Mouse (Mus musculus) megakaryocyte-erythroid progenitor cell, adult 5-6 weeks (primary cell): ENCODE results near the gene Nol10. TPM values are rescaled to one million over a fixed set of nuclear protein-coding genes. Genes with fewer than 3 reads are reported as not detected.
A peak's percentile ranks its signal among the peaks of the same experiment; 100 is the strongest.

ENCODE experiments used
- ATAC-seq: replicated peaks from 2 replicates; pipeline ENCODE4 v1.8.0; 2016; ENCODE audit warnings: mild to moderate bottlenecking, inconsistent platforms; ENCODE audit not compliant: severe bottlenecking, poor library complexity, low FRiP score, low TSS enrichment
- total RNA-seq, 2 experiments: library from RNA; stranded (forward) in 1 of 2; stranded (reverse) in 1 of 2; fragments of 200-1000, 215-1000 nt in 1 of 2; fragments of >200 nt in 1 of 2; fragmentation: Nextera tagmentation in 1 of 2; gene quantifications; 2 replicates each; pipeline ENCODE4 v1.2.3; 2014 to 2017

The Nol10 gene
- total RNA-seq (2014; fragmentation: Nextera tagmentation) (38.0 and 45.9 TPM in 2 replicates), total RNA-seq (2017) (22.6 and 27.1 TPM in 2 replicates)

GRCm38 (mm10) chr12:17348048-17349036 lies at the start of gene Nol10:
Nol10 (plus strand) TSS chr12:17348458.
- ATAC-seq = peak; percentile 97

GRCm38 (mm10) chr12:17299902-17300301 lies 48.4 kb upstream of the Nol10 start:
- ATAC-seq = no peak

DNA sequence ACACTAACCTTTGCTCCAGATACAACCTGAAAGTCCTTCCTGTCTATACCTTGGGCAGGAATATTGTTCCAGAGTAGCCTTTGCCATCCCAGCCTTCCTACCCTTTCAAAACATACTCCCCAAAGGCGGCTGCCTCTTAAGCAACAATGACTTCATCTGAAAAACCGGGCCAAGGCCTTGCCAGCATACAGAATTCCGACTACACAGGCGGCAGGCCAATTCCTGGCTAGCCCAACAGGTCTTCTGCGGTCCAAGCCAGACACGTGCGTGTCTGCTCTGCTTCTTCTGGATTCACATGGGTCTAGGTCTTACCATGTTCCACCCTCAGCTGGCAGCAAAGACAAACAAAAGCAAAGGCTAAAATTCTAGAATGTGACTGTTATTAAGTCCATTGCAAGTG lies 42.8 kb upstream of the Nol10 start:
- ATAC-seq = no peak

- ATAC-seq = no peak
These were observed 40.0 kb upstream of the Nol10 start for GRCm38 (mm10) chr12:17308246-17308645.

GRCm38 (mm10) chr12:17310852-17311839 lies 37.1 kb upstream of the Nol10 start:
- no peak for ATAC-seq

DNA sequence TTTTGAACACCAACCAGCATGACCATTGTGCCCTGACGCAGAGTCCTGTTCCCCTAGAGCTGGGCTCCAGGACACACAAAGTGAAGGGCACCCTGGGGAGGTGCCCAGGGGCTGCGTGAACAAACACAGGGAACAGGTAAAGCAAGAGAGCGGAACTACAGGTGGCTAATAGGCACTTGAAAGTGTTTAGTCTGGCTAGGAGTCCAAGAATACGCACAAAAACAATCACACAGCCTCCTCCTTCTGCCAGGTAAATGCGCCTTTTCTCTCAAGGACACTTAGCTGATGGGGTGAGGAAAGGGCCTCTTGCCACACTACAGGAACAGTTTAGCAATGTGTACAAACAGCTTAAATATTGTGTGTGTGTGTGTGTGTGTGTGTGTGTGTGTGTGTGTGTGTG lies 32.2 kb upstream of the Nol10 start:
- ATAC-seq = no peak

GRCm38 (mm10) chr12:17317970-17318369 lies 30.3 kb upstream of the Nol10 start:
- no peak for ATAC-seq

- ATAC-seq = no peak
These were observed 29.8 kb upstream of the Nol10 start for GRCm38 (mm10) chr12:17318453-17318852.

GRCm38 (mm10) chr12:17324549-17325470 lies 23.4 kb upstream of the Nol10 start:
- no peak for ATAC-seq

- no peak for ATAC-seq
These were observed 19.0 kb upstream of the Nol10 start, which contains the start of gene Atp6v1c2 for GRCm38 (mm10) chr12:17329259-17329658. Atp6v1c2 (minus strand) TSS chr12:17329359.

DNA sequence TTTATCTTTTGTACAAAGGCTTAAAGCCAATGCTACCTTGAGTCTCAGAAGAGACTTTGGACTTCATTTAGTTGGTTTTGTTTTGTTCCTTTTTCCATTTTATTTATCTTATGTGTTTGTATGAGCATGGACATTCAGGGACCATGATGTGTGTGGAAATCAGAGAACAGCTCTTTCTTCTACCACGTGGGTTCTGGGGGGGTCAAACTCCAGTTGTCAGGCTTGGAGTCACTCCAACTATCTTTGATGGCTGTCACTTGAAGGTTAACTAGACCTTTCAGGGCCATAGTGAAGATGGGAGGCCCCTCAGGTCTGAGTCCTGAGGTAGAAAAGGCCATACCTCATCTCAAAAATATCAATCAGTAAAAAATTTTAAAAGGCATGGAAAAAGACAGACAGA lies 14.8 kb upstream of the Nol10 start:
- ATAC-seq = no peak

DNA sequence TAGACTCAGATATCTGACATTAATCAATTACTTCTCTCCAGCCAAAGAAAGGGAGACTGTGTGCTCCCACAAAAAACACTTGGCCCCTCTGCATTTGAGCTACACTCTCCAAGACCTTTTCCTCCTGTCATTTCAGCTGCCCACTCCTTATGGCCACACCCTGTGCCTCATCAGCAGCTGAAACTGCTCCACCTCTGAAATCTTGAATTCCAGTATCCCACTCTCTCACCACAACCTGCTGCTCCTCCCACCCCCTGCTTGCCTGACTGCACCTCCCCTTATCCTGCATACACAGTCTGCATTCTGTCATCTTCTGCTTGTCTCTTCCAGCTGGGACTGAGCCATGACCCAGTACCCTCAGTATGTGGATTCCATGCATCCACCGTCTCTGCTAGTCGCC lies 9.9 kb upstream of the Nol10 start:
- no peak for ATAC-seq

- ATAC-seq = peak; percentile 80
These were observed 8.9 kb upstream of the Nol10 start for GRCm38 (mm10) chr12:17339114-17339905.

DNA sequence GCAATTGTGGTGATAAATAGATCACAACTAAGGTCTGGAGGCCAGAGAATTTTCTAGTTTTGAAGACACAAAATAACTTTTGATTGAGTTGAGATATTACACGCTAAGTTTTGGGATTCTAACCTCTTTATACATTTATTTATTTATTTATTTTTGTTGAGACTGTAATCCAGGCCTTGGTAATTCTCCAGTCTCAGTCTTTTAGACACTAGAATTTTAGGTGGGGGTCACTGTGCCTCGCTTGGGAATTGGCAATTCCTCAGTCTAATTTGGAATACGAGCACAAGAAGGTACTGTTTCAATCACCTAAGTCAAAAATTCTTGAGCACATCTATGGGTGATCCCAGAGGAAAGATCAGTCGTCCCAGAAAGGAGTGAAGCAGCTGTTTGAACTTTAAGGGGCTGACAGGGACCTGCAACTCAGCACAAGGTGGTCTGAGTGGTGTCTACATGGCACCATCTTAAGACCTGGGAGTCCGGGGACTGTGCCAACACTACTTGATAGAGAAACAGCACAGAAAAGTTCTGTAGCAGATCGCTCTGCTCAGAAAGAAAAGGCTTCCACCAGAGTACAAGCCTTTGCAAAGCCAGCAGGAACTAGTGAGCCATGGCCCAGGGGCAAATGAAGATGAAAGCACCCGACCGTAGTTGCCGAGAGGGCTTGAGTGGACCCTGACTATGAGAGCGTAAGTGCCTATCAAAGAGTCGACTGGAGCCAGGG lies 771 bp upstream of the Nol10 start:
- peak; percentile 46 for ATAC-seq

- ATAC-seq = no peak
These were observed 1.8 kb downstream of the Nol10 start for GRCm38 (mm10) chr12:17350106-17350505.

GRCm38 (mm10) chr12:17356853-17357252 lies 8.6 kb downstream of the Nol10 start:
- ATAC-seq = peak; percentile 75

DNA sequence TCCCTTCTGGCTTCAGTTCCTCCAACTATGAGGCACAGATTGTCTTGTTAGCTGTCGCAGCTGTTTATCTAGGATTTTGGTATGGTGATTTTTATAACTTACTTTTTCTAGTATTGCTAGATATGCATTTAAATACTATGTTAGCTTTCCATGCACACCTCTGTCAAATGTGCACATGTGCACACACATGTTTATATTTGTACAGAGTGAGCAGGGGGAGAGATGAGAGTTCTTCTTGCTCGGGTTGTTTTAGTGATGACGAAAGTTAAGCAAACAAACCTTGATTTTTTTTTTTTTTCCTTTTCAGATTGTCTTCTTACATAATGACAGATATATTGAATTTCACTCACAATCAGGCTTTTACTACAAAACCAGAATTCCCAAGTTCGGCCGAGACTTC lies 9.5 kb downstream of the Nol10 start:
- no peak for ATAC-seq
